Comparison of ENCODE assay signal across 10 mouse cellular contexts in genomic region chr13:120313584-120313983, GRCm38 (mm10). TPM values are rescaled to one million over a fixed set of nuclear protein-coding genes. Genes with fewer than 3 reads are reported as not detected.
DNase-seq lines count a peak whose midpoint lies in the region; ATAC-seq and TF ChIP-seq lines count a peak whose summit lies in the region.
"Had no signal": no experiment of that assay in that cellular context is flagged by ENCODE, and none has a peak within 500 bp of the region (broad histone marks: within the 10 kb centered on the region; RNA-seq: fewer than 3 reads in every experiment).

No protein-coding gene starts in this region.

- no peak overlapping the region for H3K4me3 ChIP-seq in lung, embryonic 14.5 days (ENCODE audit: low read depth, low read length)
- H3K4me3 ChIP-seq: stomach, embryonic 15.5 days had no signal

- TF ChIP-seq CTCF in lung, embryonic 14.5 days (IDR thresholded peaks at IDR 0.05; ENCODE audit: low read depth) = peak; percentile 60

- H3K27ac ChIP-seq in lung, embryonic 14.5 days (ENCODE audit: low read depth) = no peak overlapping the region
- H3K27ac ChIP-seq: stomach, embryonic 15.5 days had no signal

- H3K4me2 ChIP-seq in lung, embryonic 14.5 days = peak overlapping the region; percentile 27; the same call in 1 of the 2 replicates
- H3K4me2 ChIP-seq: stomach, embryonic 15.5 days had no signal

- WGBS in lung, embryonic 14.5 days = 36% methylated on average over 14 of the region's 14 CpGs

- DNase-seq in adrenal gland, postnatal 14 days = peak; percentile 14
- DNase-seq in adrenal gland, adult 18-20 months (ENCODE audit: low spot score in 2 of 2) = no peak
- peak; percentile 53 for DNase-seq in lung, embryonic 14.5 days
- no peak for DNase-seq in lung, postnatal 36 days
- DNase-seq in splenic B cell, adult 2 months (ENCODE audit: low read depth, low spot score) = peak; percentile 72
- no peak for DNase-seq in cerebellum, adult 9-11 months
- DNase-seq in right cerebral cortex, postnatal 10 days (ENCODE audit: low spot score in 2 of 2) = no peak

- no peaks in the 10 kb centered on the region for H3K4me1 ChIP-seq in lung, embryonic 14.5 days (ENCODE audit: insufficient read depth)
- H3K4me1 ChIP-seq: stomach, embryonic 15.5 days had no signal

- no peaks in the 10 kb centered on the region for H3K36me3 ChIP-seq in lung, embryonic 14.5 days (ENCODE audit: insufficient read depth)
- H3K36me3 ChIP-seq in splenic B cell, adult 2 months (ENCODE audit: control insufficient read depth, insufficient read depth, low read length, poor library complexity, severe bottlenecking) = no peaks in the 10 kb centered on the region
- H3K36me3 ChIP-seq: stomach, embryonic 15.5 days had no signal

- H3K9me3 ChIP-seq in lung, embryonic 14.5 days (ENCODE audit: low read depth, low read length) = no peaks in the 10 kb centered on the region
- H3K9me3 ChIP-seq: stomach, embryonic 15.5 days had no signal

- no peak for ATAC-seq in lung, embryonic 14.5 days (ENCODE audit: insufficient read depth)
- peak; percentile 48 to 67; a peak in 3 of 4 replicates for ATAC-seq in hematopoietic stem cell, adult 5-6 weeks (replicated peaks in 1 of 2; ENCODE audit: insufficient read depth in 1 of 2, low FRiP score in 2 of 2, low TSS enrichment in 1 of 2, low read depth in 1 of 2, poor library complexity in 2 of 2, severe bottlenecking in 2 of 2)

- no peaks in the 10 kb centered on the region for H3K27me3 ChIP-seq in lung, embryonic 14.5 days (ENCODE audit: insufficient read depth, low read length)
- H3K27me3 ChIP-seq in splenic B cell, adult 2 months (ENCODE audit: control insufficient read depth, insufficient read depth, low read length, poor library complexity, severe bottlenecking) = no peaks in the 10 kb centered on the region
- H3K27me3 ChIP-seq: stomach, embryonic 15.5 days had no signal

- H3K9ac ChIP-seq in lung, embryonic 14.5 days = no peak overlapping the region
- H3K9ac ChIP-seq: stomach, embryonic 15.5 days had no signal

RNA-seq across cellular contexts. Expression of gene Tcstv3, which starts 3.1 kb away (rescaled TPM):
- total RNA-seq in adrenal gland, postnatal 14 days (2021) = not detected in 2 replicates
- total RNA-seq in adrenal gland, adult 18-20 months (2021) = not detected
- not detected in 2 replicates for polyA plus RNA-seq in lung, embryonic 14.5 days (2014; fragmentation: Nextera tagmentation; extraction: Ambion mirVana)
- not detected in 2 replicates for total RNA-seq in hematopoietic stem cell, adult 5-6 weeks (2017)
- polyA plus RNA-seq: cortical plate, adult 2 months; stomach, embryonic 15.5 days had no signal

RNA-seq across cellular contexts. Expression of gene BC147527, which starts 13.4 kb away (rescaled TPM):
- total RNA-seq in adrenal gland, postnatal 14 days (2021) = 0.68 TPM in 1 of 2 replicates, not detected in the other
- under 1 TPM in 1 of 2 experiments, not detected in 1; 0.35 TPM for total RNA-seq in adrenal gland, adult 18-20 months (2021)
- polyA plus RNA-seq in lung, embryonic 14.5 days (2014; fragmentation: Nextera tagmentation; extraction: Ambion mirVana) = 0.11 and 0.15 TPM in 2 replicates
- 9.1 and 26.5 TPM in 2 replicates for total RNA-seq in hematopoietic stem cell, adult 5-6 weeks (2017)

RNA-seq across cellular contexts. Expression of gene AF067061, which starts 50.7 kb away (rescaled TPM):
- total RNA-seq in adrenal gland, postnatal 14 days (2021) = not detected in 2 replicates
- not detected for total RNA-seq in adrenal gland, adult 18-20 months (2021)
- polyA plus RNA-seq in lung, embryonic 14.5 days (2014; fragmentation: Nextera tagmentation; extraction: Ambion mirVana) = not detected in 2 replicates
- total RNA-seq in hematopoietic stem cell, adult 5-6 weeks (2017) = not detected in 2 replicates
- polyA plus RNA-seq: cortical plate, adult 2 months; stomach, embryonic 15.5 days had no signal

Comparison
In these comparisons a context has a peak if more than half of its experiments do, and no peak if none do; other contexts are left out.
1. DNase-seq: peak in adrenal gland, postnatal 14 days (single experiment), lung, embryonic 14.5 days (single experiment) and splenic B cell, adult 2 months (single experiment); none in adrenal gland, adult 18-20 months (0 of 2), lung, postnatal 36 days (single experiment), cerebellum, adult 9-11 months (single experiment) and right cerebral cortex, postnatal 10 days (0 of 2).